In genomic region chr13:28426085-28426484, GRCm38 (mm10) we compare ENCODE assay signal across 11 mouse cellular contexts.
DNase-seq lines count a peak whose midpoint lies in the region; ATAC-seq and TF ChIP-seq lines count a peak whose summit lies in the region.
"Had no signal": no experiment of that assay in that cellular context is flagged by ENCODE, and none has a peak within 500 bp of the region (broad histone marks: within the 10 kb centered on the region; RNA-seq: fewer than 3 reads in every experiment).

No protein-coding gene starts in this region.

- no peak for TF ChIP-seq POLR2A in lung, adult 2 months (IDR thresholded peaks at IDR 0.05; ENCODE audit: borderline replicate concordance, extremely low read depth, low read depth, low read length)
- TF ChIP-seq POLR2A in bone marrow, adult 2 months (IDR thresholded peaks at IDR 0.05; ENCODE audit: borderline replicate concordance, control insufficient read depth, low read depth, low read length) = no peak

- WGBS in lung, adult 2 months = 67% methylated on average over 4 of the region's 4 CpGs
- 64% methylated on average over 4 of the region's 4 CpGs for WGBS in bone marrow, adult 2 months

- TF ChIP-seq CTCF in lung, adult 2 months (IDR thresholded peaks at IDR 0.05; ENCODE audit: insufficient read depth, low read length) = peak; percentile 24; the same call in 1 of the 2 replicates
- TF ChIP-seq CTCF in bone marrow, adult 2 months (IDR thresholded peaks at IDR 0.05; ENCODE audit: control insufficient read depth, insufficient read depth, low read length) = peak; percentile 18; the same call in 1 of the 2 replicates

- intact Hi-C loops in left cerebral cortex, postnatal 36 days (cut with DNase I) = no loop called here

- no peak overlapping the region for H3K4me3 ChIP-seq in lung, adult 2 months (replicated peaks; ENCODE audit: extremely low read depth, low read depth, low read length)
- H3K4me3 ChIP-seq in bone marrow, adult 2 months (replicated peaks; ENCODE audit: control insufficient read depth, low read depth, low read length) = no peak overlapping the region
- H3K4me3 ChIP-seq: embryonic facial prominence, embryonic 12.5 days; intestine, embryonic 15.5 days; neural tube, embryonic 15.5 days had no signal

- no peak for DNase-seq in frontal cortex, postnatal 14 days (ENCODE audit: low spot score in 2 of 2)
- no peak for DNase-seq in lung, adult 2 months
- DNase-seq in lung, adult 18-20 months = no peak
- DNase-seq in thymus, postnatal 10 days (ENCODE audit: low spot score in 2 of 2) = peak; percentile 22 to 62
- DNase-seq in adipocyte (ENCODE audit: low spot score) = no peak
- DNase-seq in left cerebral cortex, postnatal 36 days (ENCODE audit: low spot score in 2 of 2) = no peak

- peaks cover 5% of the 10 kb centered on the region; the same call in 1 of the 2 replicates for H3K4me1 ChIP-seq in lung, adult 2 months (ENCODE audit: control insufficient read depth, insufficient read depth, low read length)
- H3K4me1 ChIP-seq in bone marrow, adult 2 months (ENCODE audit: control insufficient read depth, insufficient read depth, low read length) = no peaks in the 10 kb centered on the region
- H3K4me1 ChIP-seq: embryonic facial prominence, embryonic 12.5 days had no signal

- peak; percentile 47; the same call in 1 of the 2 replicates for ATAC-seq in frontal cortex, adult (ENCODE audit: low TSS enrichment)
- ATAC-seq: intestine, embryonic 15.5 days had no signal

- no peak overlapping the region for H3K27ac ChIP-seq in bone marrow, adult 2 months (ENCODE audit: control insufficient read depth, insufficient read depth, low read depth, low read length, poor library complexity)
- H3K27ac ChIP-seq: embryonic facial prominence, embryonic 12.5 days; intestine, embryonic 15.5 days; neural tube, embryonic 15.5 days had no signal

Comparison
In these comparisons a context has a peak if more than half of its experiments do, and no peak if none do; other contexts are left out.
1. DNase-seq: peak in thymus, postnatal 10 days (2 of 2); none in frontal cortex, postnatal 14 days (0 of 2), lung, adult 2 months (single experiment), lung, adult 18-20 months (0 of 2), adipocyte (single experiment) and left cerebral cortex, postnatal 36 days (0 of 2).